ENCODE assay signal across 8 mouse cellular contexts in genomic region chr5:28451053-28451638, GRCm38 (mm10). TPM values are rescaled to one million over a fixed set of nuclear protein-coding genes. Genes with fewer than 3 reads are reported as not detected.
A peak's percentile ranks its signal among the peaks of the same experiment; 100 is the strongest.
DNase-seq lines count a peak whose midpoint lies in the region; ATAC-seq and TF ChIP-seq lines count a peak whose summit lies in the region.

No protein-coding gene starts in this region.

- H3K27ac ChIP-seq in embryonic facial prominence, embryonic 11.5 days (replicated peaks; ENCODE audit: low read depth, low read length), result no peak overlapping the region
- no peak overlapping the region for H3K27ac ChIP-seq in heart, adult 2 months
- no peak overlapping the region for H3K27ac ChIP-seq in kidney, embryonic 14.5 days (ENCODE audit: low read depth, low read length)
- H3K27ac ChIP-seq in limb, embryonic 14.5 days (replicated peaks; ENCODE audit: low read depth, low read length), result no peak overlapping the region
- no peak overlapping the region for H3K27ac ChIP-seq in stomach, embryonic 16.5 days (ENCODE audit: low read length)

- peak; percentile 80 for ATAC-seq in embryonic facial prominence, embryonic 11.5 days (replicated peaks; ENCODE audit: insufficient number of reproducible peaks, low FRiP score, low TSS enrichment, low read depth)
- peak; percentile 83 for ATAC-seq in kidney, embryonic 14.5 days (ENCODE audit: low FRiP score, low TSS enrichment)
- ATAC-seq in limb, embryonic 14.5 days (ENCODE audit: low FRiP score, low read depth), result peak; percentile 70; the same call in 1 of the 2 replicates
- peak; percentile 50; the same call in 1 of the 2 replicates for ATAC-seq in stomach, embryonic 16.5 days (ENCODE audit: insufficient read depth, low FRiP score)

- H3K79me2 ChIP-seq in heart, adult 2 months (replicated peaks; ENCODE audit: control insufficient read depth, insufficient read depth, low read length), result no peaks in the 10 kb centered on the region

- H3K9me3 ChIP-seq in embryonic facial prominence, embryonic 11.5 days (replicated peaks; ENCODE audit: control insufficient read depth, low read length), result no peaks in the 10 kb centered on the region
- H3K9me3 ChIP-seq in kidney, embryonic 14.5 days (ENCODE audit: control insufficient read depth, low read length), result no peaks in the 10 kb centered on the region
- H3K9me3 ChIP-seq in limb, embryonic 14.5 days (ENCODE audit: control insufficient read depth, low read length), result no peaks in the 10 kb centered on the region
- H3K9me3 ChIP-seq in stomach, embryonic 16.5 days (replicated peaks; ENCODE audit: control insufficient read depth, low read length), result no peaks in the 10 kb centered on the region

- H3K4me2 ChIP-seq in embryonic facial prominence, embryonic 11.5 days (ENCODE audit: low read depth, low read length), result no peak overlapping the region
- H3K4me2 ChIP-seq in kidney, embryonic 14.5 days (replicated peaks; ENCODE audit: low read depth, low read length), result no peak overlapping the region
- H3K4me2 ChIP-seq in limb, embryonic 14.5 days (replicated peaks; ENCODE audit: low read depth, low read length, severe bottlenecking), result no peak overlapping the region
- no peak overlapping the region for H3K4me2 ChIP-seq in stomach, embryonic 16.5 days (ENCODE audit: low read depth, low read length)

- H3K9ac ChIP-seq in embryonic facial prominence, embryonic 11.5 days (replicated peaks; ENCODE audit: low read length), result no peak overlapping the region
- H3K9ac ChIP-seq in heart, adult 2 months (ENCODE audit: low read depth, low read length), result no peak overlapping the region
- no peak overlapping the region for H3K9ac ChIP-seq in kidney, embryonic 14.5 days (ENCODE audit: low read depth, low read length)
- no peak overlapping the region for H3K9ac ChIP-seq in limb, embryonic 14.5 days (ENCODE audit: low read depth, low read length, severe bottlenecking)
- no peak overlapping the region for H3K9ac ChIP-seq in stomach, embryonic 16.5 days (ENCODE audit: low read length)

- no peaks in the 10 kb centered on the region for H3K36me3 ChIP-seq in embryonic facial prominence, embryonic 11.5 days (replicated peaks; ENCODE audit: control insufficient read depth, insufficient read depth, low read depth, low read length)
- no peaks in the 10 kb centered on the region for H3K36me3 ChIP-seq in heart, adult 2 months (ENCODE audit: control insufficient read depth, insufficient read depth, low read length)
- H3K36me3 ChIP-seq in kidney, embryonic 14.5 days (ENCODE audit: control insufficient read depth, insufficient read depth, low read length), result no peaks in the 10 kb centered on the region
- H3K36me3 ChIP-seq in limb, embryonic 14.5 days (ENCODE audit: control insufficient read depth, insufficient read depth, low read length), result no peaks in the 10 kb centered on the region
- no peaks in the 10 kb centered on the region for H3K36me3 ChIP-seq in stomach, embryonic 16.5 days (ENCODE audit: control insufficient read depth, insufficient read depth, low read length)

- no peak; the same call in 1 of the 2 replicates for TF ChIP-seq CTCF in heart, adult 2 months (IDR thresholded peaks at IDR 0.05)

- 29% methylated on average over 6 of the region's 6 CpGs for WGBS in embryonic facial prominence, embryonic 11.5 days
- 37% methylated on average over 6 of the region's 6 CpGs for WGBS in heart, adult 2 months
- WGBS in kidney, embryonic 14.5 days, result 31% methylated on average over 6 of the region's 6 CpGs
- 23% methylated on average over 6 of the region's 6 CpGs for WGBS in limb, embryonic 14.5 days
- 27% methylated on average over 6 of the region's 6 CpGs for WGBS in stomach, embryonic 16.5 days

- TF ChIP-seq EP300 in heart, adult 2 months (IDR thresholded peaks at IDR 0.05; ENCODE audit: insufficient read depth, low read depth, low read length), result 0 out of 2 replicates have a peak, but pooled peaks have one; percentile 32

- no peaks in the 10 kb centered on the region for H3K4me1 ChIP-seq in embryonic facial prominence, embryonic 11.5 days (ENCODE audit: control insufficient read depth, insufficient read depth, low read length)
- H3K4me1 ChIP-seq in heart, adult 2 months (ENCODE audit: control insufficient read depth, insufficient read depth, low read length), result no peaks in the 10 kb centered on the region
- no peaks in the 10 kb centered on the region for H3K4me1 ChIP-seq in kidney, embryonic 14.5 days (ENCODE audit: control insufficient read depth, insufficient read depth, low read length)
- no peaks in the 10 kb centered on the region for H3K4me1 ChIP-seq in limb, embryonic 14.5 days (ENCODE audit: control insufficient read depth, insufficient read depth, low read length)
- no peaks in the 10 kb centered on the region for H3K4me1 ChIP-seq in stomach, embryonic 16.5 days (ENCODE audit: control insufficient read depth, insufficient read depth, low read length)

- intact Hi-C loops in heart, adult 2 months (cut with DNase I), result loop anchor here (5.0 to 10.0 kb wide), 2 partner anchors 586 to 884 kb away; no protein-coding TSS in a partner anchor

- peak; percentile 65 for DNase-seq in 416B (ENCODE audit: low read depth)
- DNase-seq in adrenal gland, postnatal 25 days, result peak; percentile 87
- peak; percentile 86 for DNase-seq in embryonic facial prominence, embryonic 11.5 days (ENCODE audit: low spot score)
- DNase-seq in heart, adult 2 months, result peak; percentile 58 to 80
- peak; percentile 75 for DNase-seq in limb, embryonic 14.5 days (ENCODE audit: low spot score)
- DNase-seq in neural tube, embryonic 10.5 days (ENCODE audit: extremely low spot score, low spot score), result peak; percentile 89

- no peak for TF ChIP-seq POLR2A in heart, adult 2 months (IDR thresholded peaks at IDR 0.05; ENCODE audit: insufficient read depth, low read depth, low read length)
- TF ChIP-seq POLR2A in limb, embryonic 14.5 days (IDR thresholded peaks at IDR 0.05; ENCODE audit: borderline replicate concordance, extremely low read depth, insufficient read depth, insufficient read length), result no peak

- H3K4me3 ChIP-seq in embryonic facial prominence, embryonic 11.5 days (ENCODE audit: low read depth, low read length), result no peak overlapping the region
- no peak overlapping the region for H3K4me3 ChIP-seq in heart, adult 2 months
- no peak overlapping the region for H3K4me3 ChIP-seq in kidney, embryonic 14.5 days (ENCODE audit: low read length)
- H3K4me3 ChIP-seq in limb, embryonic 14.5 days (replicated peaks; ENCODE audit: low read length), result no peak overlapping the region
- no peak overlapping the region for H3K4me3 ChIP-seq in stomach, embryonic 16.5 days (replicated peaks; ENCODE audit: low read length)

- peaks cover 6% of the 10 kb centered on the region for H3K27me3 ChIP-seq in embryonic facial prominence, embryonic 11.5 days (ENCODE audit: control insufficient read depth, insufficient read depth, low read length)
- no peaks in the 10 kb centered on the region for H3K27me3 ChIP-seq in heart, adult 2 months (ENCODE audit: control insufficient read depth, insufficient read depth, low read length)
- H3K27me3 ChIP-seq in kidney, embryonic 14.5 days (ENCODE audit: control insufficient read depth, insufficient read depth, low read length), result peaks cover 12% of the 10 kb centered on the region
- H3K27me3 ChIP-seq in limb, embryonic 14.5 days (ENCODE audit: control insufficient read depth, insufficient read depth, low read length), result peaks cover 7% of the 10 kb centered on the region
- H3K27me3 ChIP-seq in stomach, embryonic 16.5 days (ENCODE audit: control insufficient read depth, insufficient read depth, low read length), result peaks cover 8% of the 10 kb centered on the region

RNA-seq across cellular contexts. Expression of gene Shh, which starts 15.9 kb away (rescaled TPM):
- 13.2 and 14.6 TPM in 2 replicates for total RNA-seq in adrenal gland, postnatal 25 days (2021)
- 1.6 and 2.9 TPM in 2 replicates for polyA plus RNA-seq in embryonic facial prominence, embryonic 11.5 days (2014; fragmentation: Nextera tagmentation; extraction: Ambion mirVana)
- not detected for total RNA-seq in heart, adult 2 months (2021)
- polyA plus RNA-seq in heart, adult 2 months (2012; rRNA removed), result not detected in 2 replicates
- polyA plus RNA-seq in kidney, embryonic 14.5 days (2014; fragmentation: Nextera tagmentation; extraction: Ambion mirVana), result 0.50 and 0.99 TPM in 2 replicates
- polyA plus RNA-seq in limb, embryonic 14.5 days (2012; rRNA removed), result 0.33 and 0.37 TPM in 2 replicates
- 0.06 TPM in 1 of 2 replicates, not detected in the other for polyA plus RNA-seq in limb, embryonic 14.5 days (2014; fragmentation: Nextera tagmentation; extraction: Ambion mirVana)
- 3.4 and 4.1 TPM in 2 replicates for polyA plus RNA-seq in stomach, embryonic 16.5 days (2015; fragmentation: Nextera tagmentation; extraction: Ambion mirVana)
